Mouse (Mus musculus) heart, postnatal 0 days (tissue): Measurements from ENCODE around the gene Scrg1.

Source experiments
- CTCF ChIP-seq: IDR thresholded peaks from 2 replicates; pipeline ENCODE4 v1.5.1; 2016; ENCODE audit warnings: antibody characterized with exemption, control low read depth, low read depth
- EP300 ChIP-seq: IDR thresholded peaks from 2 replicates; pipeline ENCODE4 v1.6.1; 2016; ENCODE audit warnings: antibody characterized with exemption, low read depth

GRCm38 (mm10) chr8:57436437-57436796 lies 19.3 kb upstream of the Scrg1 start:
- TF ChIP-seq CTCF (no peak), EP300 (no peak)
